ENCODE assay signal across 21 mouse cellular contexts in genomic region chr16:65332412-65332811, GRCm38 (mm10).
"Had no signal": no experiment of that assay in that cellular context is flagged by ENCODE, and none has a peak within 500 bp of the region (broad histone marks: within the 10 kb centered on the region; RNA-seq: fewer than 3 reads in every experiment).

No protein-coding gene starts in this region.

- DNase-seq: cerebellum, adult 8-10 months; cerebellum, adult 9-10 months; cerebellum, adult 9-11 months; cerebellum, postnatal 10 days; cerebellum, postnatal 14 days; cerebellum, postnatal 25 days; cerebellum, postnatal 36 days; embryo, embryonic 11 days; forebrain, postnatal 0 days; gastrocnemius, adult 2 months; gastrocnemius, postnatal 10 days; gastrocnemius, postnatal 14 days; gastrocnemius, postnatal 25 days; gastrocnemius, postnatal 36 days; heart, adult 11 months; heart, adult 18-20 months; heart, adult 2 months had no signal

- ATAC-seq: forebrain, embryonic 13.5 days; forebrain, embryonic 14.5 days; forebrain, embryonic 15.5 days; forebrain, embryonic 16.5 days; forebrain, postnatal 0 days had no signal
